In genomic region chr10:82925624-82926023, GRCm38 (mm10) we compare ENCODE assay signal across 19 mouse cellular contexts. TPM values are rescaled to one million over a fixed set of nuclear protein-coding genes. Genes with fewer than 3 reads are reported as not detected.
"Had no signal": no experiment of that assay in that cellular context is flagged by ENCODE, and none has a peak within 500 bp of the region (broad histone marks: within the 10 kb centered on the region; RNA-seq: fewer than 3 reads in every experiment).

No protein-coding gene starts in this region.

- H3K27me3 ChIP-seq: intestine, embryonic 15.5 days; kidney, embryonic 15.5 days; stomach, embryonic 15.5 days had no signal

- H3K9ac ChIP-seq: intestine, embryonic 15.5 days; kidney, embryonic 15.5 days; limb, embryonic 12.5 days; limb, embryonic 15.5 days; liver, embryonic 14.5 days; liver, postnatal 0 days; lung, embryonic 14.5 days; stomach, embryonic 15.5 days had no signal

- H3K36me3 ChIP-seq: intestine, embryonic 15.5 days; kidney, embryonic 15.5 days; limb, embryonic 12.5 days; limb, embryonic 15.5 days; stomach, embryonic 15.5 days had no signal

- H3K27ac ChIP-seq: intestine, embryonic 15.5 days; kidney, embryonic 15.5 days; limb, embryonic 12.5 days; limb, embryonic 15.5 days; liver, embryonic 14.5 days; macrophage; stomach, embryonic 15.5 days had no signal

- H3K4me3 ChIP-seq: intestine, embryonic 15.5 days; kidney, embryonic 15.5 days; limb, embryonic 12.5 days; limb, embryonic 15.5 days; stomach, embryonic 15.5 days had no signal

- H3K4me1 ChIP-seq: intestine, embryonic 15.5 days; kidney, embryonic 15.5 days; limb, embryonic 15.5 days; stomach, embryonic 15.5 days had no signal

- DNase-seq: kidney, adult 11 months; kidney, adult 8-10 months; kidney, postnatal 10 days; kidney, postnatal 36 days; left cerebral cortex, postnatal 4 days; liver, postnatal 0 days; lung, embryonic 14.5 days; right cerebral cortex, postnatal 25 days; spleen, adult 18-20 months; thymus, postnatal 25 days had no signal

- H3K9me3 ChIP-seq: intestine, embryonic 15.5 days; kidney, embryonic 15.5 days; limb, embryonic 15.5 days; stomach, embryonic 15.5 days had no signal

- ATAC-seq: intestine, embryonic 15.5 days; liver, postnatal 0 days; lung, postnatal 0 days had no signal

- H3K4me2 ChIP-seq: intestine, embryonic 15.5 days; kidney, embryonic 15.5 days; limb, embryonic 12.5 days; limb, embryonic 15.5 days; liver, embryonic 11.5 days; lung, embryonic 14.5 days; stomach, embryonic 15.5 days had no signal

RNA-seq across cellular contexts. Expression of gene Eid3, which starts 59.2 kb away (rescaled TPM):
- polyA plus RNA-seq: liver, postnatal 0 days; lung, postnatal 0 days had no signal
